Mouse (Mus musculus) heart, adult 2 months (tissue): Measurements from ENCODE around the gene Ccdc80.

Source experiments
- CTCF ChIP-seq: fragments of 200-600 bp; IDR thresholded peaks from 2 replicates; pipeline ENCODE4 v1.8.1; 2022; ENCODE audit warnings: antibody characterized with exemption, mild to moderate bottlenecking, moderate library complexity
- POLR2A ChIP-seq: fragments of 200-500 bp; IDR thresholded peaks from 2 replicates; pipeline ENCODE4 v1.6.1; 2011; ENCODE audit warnings: mild to moderate bottlenecking, low read depth, low read length, control low read depth; ENCODE audit not compliant: insufficient read depth

DNA sequence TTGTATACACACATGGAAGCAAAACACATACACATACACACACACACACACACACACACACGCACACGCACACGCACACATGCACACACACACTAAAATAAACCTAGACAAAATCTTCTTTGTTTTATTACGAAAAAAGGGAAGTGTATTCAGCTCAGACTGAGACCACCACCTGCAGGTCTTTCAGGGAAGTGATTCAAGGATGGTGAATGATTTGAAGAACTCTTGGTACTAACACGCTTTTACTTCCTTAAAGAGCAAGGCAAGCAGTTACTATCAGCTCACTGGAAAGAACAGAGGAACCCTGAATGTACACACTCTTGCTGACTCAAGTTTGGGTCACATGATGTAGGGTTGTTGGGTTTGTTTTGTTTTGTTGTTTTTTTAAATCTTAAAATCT is 49.4 kb downstream of the Ccdc80 start:
- no peak for TF ChIP-seq POLR2A
- TF ChIP-seq CTCF, result peak; percentile 34
